In the genomic region with DNA sequence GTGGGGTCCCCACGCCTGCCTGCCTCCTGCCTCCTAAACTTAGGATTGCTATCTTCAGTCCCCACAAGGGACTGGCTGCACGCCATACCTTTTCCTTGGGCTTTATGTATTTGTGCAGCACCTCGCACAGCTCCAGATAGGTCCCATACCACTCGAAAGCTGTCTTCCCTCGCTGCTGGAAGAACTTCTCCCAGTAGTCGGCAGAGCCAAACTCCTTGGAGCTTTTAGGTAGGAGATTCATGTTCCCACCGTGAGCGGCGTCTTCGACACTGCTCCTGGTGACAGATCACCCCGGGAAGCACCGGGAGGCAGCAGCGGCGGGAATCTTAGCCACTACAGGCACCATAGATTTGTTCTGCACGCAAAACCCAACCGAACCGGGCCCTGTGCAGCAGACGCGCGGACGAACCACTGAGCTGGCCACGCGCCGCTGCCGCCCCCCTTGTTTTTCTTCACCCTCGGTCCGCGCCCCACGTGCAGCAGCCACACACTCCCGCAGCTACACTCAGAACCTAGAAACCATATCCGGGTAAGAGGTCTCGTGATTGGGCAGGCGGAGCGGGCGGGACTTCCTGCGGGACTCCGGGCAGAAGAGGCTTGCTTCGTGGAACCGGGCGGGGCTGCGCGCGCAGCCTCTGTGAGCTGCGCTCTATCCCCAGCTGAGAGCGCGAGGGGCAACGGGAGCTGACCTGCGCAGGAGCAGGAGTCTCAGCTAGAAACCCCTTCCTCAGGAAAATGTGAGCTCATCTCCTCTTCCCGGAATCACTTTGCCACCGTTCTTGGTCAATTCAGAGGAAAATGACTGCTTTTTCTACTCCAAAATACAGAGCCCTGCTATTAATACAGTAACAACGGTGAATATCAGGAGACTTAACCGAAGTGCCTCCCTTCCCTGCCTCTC, we compare ENCODE assay signal across 8 mouse cellular contexts. TPM values are rescaled to one million over a fixed set of nuclear protein-coding genes. Genes with fewer than 3 reads are reported as not detected.
DNase-seq lines count a peak whose midpoint lies in the region; ATAC-seq and TF ChIP-seq lines count a peak whose summit lies in the region.

A gene (minus strand): TSS at position 536 of the 901 bp plus-strand sequence.

- DNase-seq in A20 (ENCODE audit: low read depth, low spot score) (peak; percentile 95), liver (peak; percentile 97)
- DNase-seq in heart, embryonic 10.5 days (ENCODE audit: low spot score), result peak; percentile 98
- DNase-seq in splenic B cell, adult 2 months (ENCODE audit: low read depth, low spot score), result peak; percentile 94

- H3K36me3 ChIP-seq in heart, embryonic 10.5 days, result peaks cover 28% of the 10 kb centered on the region
- H3K36me3 ChIP-seq in kidney, embryonic 15.5 days, result peaks cover 30% of the 10 kb centered on the region
- H3K36me3 ChIP-seq in myocyte (ENCODE audit: control insufficient read depth, insufficient read depth), result no peaks in the 10 kb centered on the region
- peaks cover 4% of the 10 kb centered on the region; the same call in 1 of the 2 replicates for H3K36me3 ChIP-seq in splenic B cell, adult 2 months (ENCODE audit: control insufficient read depth, insufficient read depth, low read length, poor library complexity, severe bottlenecking)

- TF ChIP-seq CTCF in bone marrow macrophage, adult 2 months (IDR thresholded peaks at IDR 0.05; ENCODE audit: low read depth, low read length), result no peak
- TF ChIP-seq CTCF in embryonic fibroblast, embryonic 13.5 days (IDR thresholded peaks at IDR 0.05; ENCODE audit: borderline replicate concordance, insufficient read depth, low read length), result no peak

- H3K4me2 ChIP-seq in kidney, embryonic 15.5 days, result peak within 1 kb of the TSS; percentile 90
- H3K4me2 ChIP-seq in myocyte (ENCODE audit: low read depth), result peak within 1 kb of the TSS; percentile 94

- no peaks in the 10 kb centered on the region for H3K27me3 ChIP-seq in heart, embryonic 10.5 days (ENCODE audit: insufficient read depth, poor library complexity, severe bottlenecking)
- H3K27me3 ChIP-seq in kidney, embryonic 15.5 days, result no peaks in the 10 kb centered on the region
- H3K27me3 ChIP-seq in myocyte (ENCODE audit: control insufficient read depth, insufficient read depth, insufficient read length), result no peaks in the 10 kb centered on the region
- H3K27me3 ChIP-seq in splenic B cell, adult 2 months (ENCODE audit: control insufficient read depth, insufficient read depth, low read length, poor library complexity, severe bottlenecking), result no peaks in the 10 kb centered on the region

- no peak; the same call in 1 of the 2 replicates for TF ChIP-seq POLR2A in bone marrow macrophage, adult 2 months (IDR thresholded peaks at IDR 0.05; ENCODE audit: borderline replicate concordance, low read depth, low read length)
- peak; percentile 95 for TF ChIP-seq POLR2A in embryonic fibroblast, embryonic 13.5 days (IDR thresholded peaks at IDR 0.05; ENCODE audit: low read depth, low read length)
- TF ChIP-seq POLR2A in myocyte (IDR thresholded peaks at IDR 0.05; ENCODE audit: insufficient read length, low read depth), result peak; percentile 84

- H3K4me3 ChIP-seq in bone marrow macrophage, adult 2 months (ENCODE audit: insufficient read depth, low read length), result peak within 1 kb of the TSS; percentile 98
- H3K4me3 ChIP-seq in embryonic fibroblast, embryonic 13.5 days (ENCODE audit: insufficient read depth, low read length), result peak within 1 kb of the TSS; percentile 80
- peak within 1 kb of the TSS; percentile 78 for H3K4me3 ChIP-seq in heart, embryonic 10.5 days
- H3K4me3 ChIP-seq in kidney, embryonic 15.5 days (replicated peaks), result peak within 1 kb of the TSS; percentile 87
- H3K4me3 ChIP-seq in myocyte, result peak within 1 kb of the TSS; percentile 79

- ATAC-seq in kidney, embryonic 15.5 days (replicated peaks; ENCODE audit: low FRiP score), result peak; percentile 99

- H3K4me1 ChIP-seq in bone marrow macrophage, adult 2 months (ENCODE audit: control insufficient read depth, insufficient read depth, low read length), result peaks cover 10% of the 10 kb centered on the region
- H3K4me1 ChIP-seq in embryonic fibroblast, embryonic 13.5 days (ENCODE audit: control insufficient read depth, insufficient read depth, low read length), result 0 out of 2 replicates have a peak, but pooled peaks cover 3% of the 10 kb centered on the region
- peaks cover 14% of the 10 kb centered on the region for H3K4me1 ChIP-seq in heart, embryonic 10.5 days
- peaks cover 16% of the 10 kb centered on the region for H3K4me1 ChIP-seq in kidney, embryonic 15.5 days

- H3ac ChIP-seq in myocyte (ENCODE audit: control insufficient read depth, insufficient read length), result peak within 1 kb of the TSS; percentile 35

- H3K79me2 ChIP-seq in myocyte (ENCODE audit: control insufficient read depth, insufficient read depth), result peaks cover 14% of the 10 kb centered on the region

- H3K9me3 ChIP-seq in heart, embryonic 10.5 days, result no peaks in the 10 kb centered on the region
- H3K9me3 ChIP-seq in kidney, embryonic 15.5 days (replicated peaks), result no peaks in the 10 kb centered on the region

- H3K9ac ChIP-seq in kidney, embryonic 15.5 days, result peak within 1 kb of the TSS; percentile 82

- peak within 1 kb of the TSS; percentile 68 for H3K27ac ChIP-seq in bone marrow macrophage, adult 2 months (ENCODE audit: insufficient read depth, low read depth, low read length)
- peak within 1 kb of the TSS; percentile 79 for H3K27ac ChIP-seq in embryonic fibroblast, embryonic 13.5 days (ENCODE audit: insufficient read depth, low read length)
- peak within 1 kb of the TSS; percentile 88 for H3K27ac ChIP-seq in heart, embryonic 10.5 days
- peak within 1 kb of the TSS; percentile 79 for H3K27ac ChIP-seq in kidney, embryonic 15.5 days

- under 1% methylated on average over 52 of the region's 52 CpGs for WGBS in heart, embryonic 10.5 days
- WGBS in kidney, embryonic 15.5 days, result under 1% methylated on average over 52 of the region's 52 CpGs

TF ChIP-seq in myocyte, 11 proteins besides CTCF, POLR2A, EP300 and RAD21:
- TF ChIP-seq TCF3 (IDR thresholded peaks at IDR 0.05; ENCODE audit: insufficient read length, low read depth) (no peak), USF1 (IDR thresholded peaks at IDR 0.05; ENCODE audit: low read depth) (peak; percentile 64), MYOD1 (IDR thresholded peaks at IDR 0.05; ENCODE audit: control insufficient read depth in 1 of 3, insufficient read length in 2 of 3, low read depth in 2 of 3) (peak in 1 of 3 experiments; percentile 26), POLR2AphosphoS2 (IDR thresholded peaks at IDR 0.05; ENCODE audit: insufficient read length, low read depth) (peak; percentile 90), MYOG (IDR thresholded peaks at IDR 0.05; ENCODE audit: control insufficient read depth in 1 of 3, insufficient read depth in 1 of 3, insufficient read length in 2 of 3, low read depth in 2 of 3) (no peak)

RNA-seq across cellular contexts. Expression of the gene that starts here (rescaled TPM):
- polyA plus RNA-seq in bone marrow macrophage, adult 2 months (2012; ENCODE audit: insufficient read depth, insufficient read length, missing spikeins), result 6.5 and 8.2 TPM in 2 replicates
- polyA plus RNA-seq in embryonic fibroblast, embryonic 13.5 days (2011; ENCODE audit: insufficient read length, low read depth, missing spikeins), result 9.2 and 11.5 TPM in 2 replicates
- 17.6 and 22.2 TPM in 2 replicates for polyA plus RNA-seq in heart, embryonic 10.5 days (2016; fragmentation: Nextera tagmentation; extraction: Ambion mirVana)
- polyA plus RNA-seq in kidney, embryonic 15.5 days (2015; fragmentation: Nextera tagmentation; extraction: Ambion mirVana), result 24.9 and 26.9 TPM in 2 replicates
- 12.3 TPM for polyA plus RNA-seq in myocyte (2012; fragmentation: generic; extraction: Trizol)

Comparison
In these comparisons a context has a peak if more than half of its experiments do, and no peak if none do; other contexts are left out.
1. Peak in every context shown above with its lines: DNase-seq, ATAC-seq, H3K4me3 ChIP-seq and H3K27ac ChIP-seq.